Mouse (Mus musculus) duodenum, adult 2 months (tissue): ENCODE data around the gene Foxk1. TPM values are rescaled to one million over a fixed set of nuclear protein-coding genes. Genes with fewer than 3 reads are reported as not detected.

Experiments
- polyA plus RNA-seq: library from polyadenylated mRNA; depleted of rRNA; stranded (reverse); fragments of >200 nt; gene quantifications from 2 replicates; pipeline ENCODE4 v1.2.3, GENCODE M21; 2012; ENCODE audit warnings: low replicate concordance; rRNA removed

Gene Foxk1
- polyA plus RNA-seq, result 10.1 and 12.7 TPM in 2 replicates

GRCm38 (mm10) chr5:142400981-142401640 lies at the start of gene Foxk1:
Gene Foxk1, plus strand, starts transcription at chr5:142401497.

GRCm38 (mm10) chr5:142463461-142464454 lies 62.5 kb downstream of the Foxk1 start, which contains the start of gene Ap5z1:
Gene Ap5z1, plus strand, starts transcription at chr5:142463944.

Other genes with a start within 250 kb of the Foxk1 start
- gene Ap5z1, start 62.4 kb downstream of the Foxk1 start, polyA plus RNA-seq, result 35.3 and 47.0 TPM in 2 replicates
- not detected in 2 replicates for gene Papolb, start 128.6 kb downstream of the Foxk1 start, polyA plus RNA-seq
- 1.1 and 1.4 TPM in 2 replicates for gene Radil, start 149.6 kb downstream of the Foxk1 start, polyA plus RNA-seq
- 0.21 and 0.28 TPM in 2 replicates for gene Mmd2, start 207.3 kb downstream of the Foxk1 start, polyA plus RNA-seq
- gene Wipi2, start 226.2 kb downstream of the Foxk1 start, polyA plus RNA-seq, result 18.6 and 30.7 TPM in 2 replicates